Mouse (Mus musculus) spleen, postnatal 10 days (tissue): Measurements from ENCODE around the gene Tada2b.
A peak's percentile ranks its signal among the peaks of the same experiment; 100 is the strongest.

Source experiments
- DNase-seq, 2 experiments: peaks; one replicate each; pipeline ENCODE4 v3.0.0; 2021 to 2022; ENCODE audit warnings: low spot score in 2 of 2

The Tada2b gene

GRCm38 (mm10) chr5:36484171-36484990 lies at the start of gene Tada2b, which contains the start of gene Ccdc96:
Gene Tada2b (minus strand): TSS chr5:36484285.
Gene Ccdc96 (plus strand): TSS chr5:36484588.
- DNase-seq = peak; percentile 91 to 97

- peak; percentile 78 to 89 for DNase-seq
Observed at GRCm38 (mm10) chr5:36530129-36530751, 46.2 kb upstream of the Tada2b start.

GRCm38 (mm10) chr5:36529698-36530097 lies 45.6 kb upstream of the Tada2b start:
- DNase-seq = no peak

GRCm38 (mm10) chr5:36526921-36527320 lies 42.8 kb upstream of the Tada2b start:
- DNase-seq = no peak

- DNase-seq = peak in 1 of 2 experiments; percentile 28
Observed at GRCm38 (mm10) chr5:36526274-36526673, 42.2 kb upstream of the Tada2b start.

- DNase-seq = no peak
Observed at GRCm38 (mm10) chr5:36525216-36525615, 41.1 kb upstream of the Tada2b start.

GRCm38 (mm10) chr5:36523219-36523703 lies 39.2 kb upstream of the Tada2b start:
- no peak for DNase-seq

GRCm38 (mm10) chr5:36522782-36523181 lies 38.7 kb upstream of the Tada2b start:
- DNase-seq = no peak

GRCm38 (mm10) chr5:36519751-36520150 lies 35.7 kb upstream of the Tada2b start:
- DNase-seq = no peak

GRCm38 (mm10) chr5:36517596-36517995 lies 33.5 kb upstream of the Tada2b start:
- no peak for DNase-seq

GRCm38 (mm10) chr5:36515558-36515957 lies 31.5 kb upstream of the Tada2b start:
- no peak for DNase-seq

GRCm38 (mm10) chr5:36515126-36515525 lies 31.0 kb upstream of the Tada2b start:
- DNase-seq = no peak

- DNase-seq = no peak
Observed at GRCm38 (mm10) chr5:36510956-36511355, 26.9 kb upstream of the Tada2b start.

- no peak for DNase-seq
Observed at GRCm38 (mm10) chr5:36508351-36508750, 24.3 kb upstream of the Tada2b start.

- DNase-seq = no peak
Observed at GRCm38 (mm10) chr5:36505643-36506042, 21.6 kb upstream of the Tada2b start.

- no peak for DNase-seq
Observed at GRCm38 (mm10) chr5:36505235-36505634, 21.1 kb upstream of the Tada2b start.

- DNase-seq = no peak
Observed at GRCm38 (mm10) chr5:36494709-36495108, 10.6 kb upstream of the Tada2b start.

GRCm38 (mm10) chr5:36493919-36494318 lies 9.8 kb upstream of the Tada2b start:
- no peak for DNase-seq

GRCm38 (mm10) chr5:36489225-36489624 lies 5.1 kb upstream of the Tada2b start:
- peak in 1 of 2 experiments; percentile 47 for DNase-seq

GRCm38 (mm10) chr5:36485306-36485705 lies 1.2 kb upstream of the Tada2b start:
- peak in 1 of 2 experiments; percentile 35 for DNase-seq

GRCm38 (mm10) chr5:36483203-36484101 lies 633 bp downstream of the Tada2b start:
- DNase-seq = peak; percentile 71 to 74

GRCm38 (mm10) chr5:36481114-36481513 lies 3.0 kb downstream of the Tada2b start:
- no peak for DNase-seq
